In the genomic region with DNA sequence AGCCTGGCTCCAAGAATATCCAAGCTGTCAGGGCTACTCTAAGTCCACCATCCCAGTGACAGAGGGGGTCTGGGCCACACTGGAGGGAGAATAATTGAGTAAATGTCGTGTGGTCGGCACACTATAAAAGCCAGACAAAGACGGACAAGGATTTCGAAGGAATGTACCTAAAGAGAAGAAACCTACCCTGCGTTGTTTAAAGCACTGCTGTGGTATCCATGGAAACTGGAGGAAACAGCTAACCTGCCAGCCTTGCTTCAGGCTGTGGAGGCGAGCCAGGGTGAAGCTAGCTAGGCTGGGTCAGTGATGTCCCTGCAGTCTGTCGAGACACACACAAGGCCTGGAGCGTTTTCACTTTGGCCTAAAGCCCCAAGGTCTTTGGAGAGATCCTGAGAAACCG, we compare ENCODE assay signal across 9 mouse cellular contexts.
DNase-seq lines count a peak whose midpoint lies in the region; ATAC-seq and TF ChIP-seq lines count a peak whose summit lies in the region.
"Had no signal": no experiment of that assay in that cellular context is flagged by ENCODE, and none has a peak within 500 bp of the region (broad histone marks: within the 10 kb centered on the region; RNA-seq: fewer than 3 reads in every experiment).

No protein-coding gene starts in this region.

- no peak for TF ChIP-seq EP300 in heart, adult 2 months (IDR thresholded peaks at IDR 0.05; ENCODE audit: insufficient read depth, low read depth, low read length)

- no peak for TF ChIP-seq CTCF in heart, adult 2 months (IDR thresholded peaks at IDR 0.05)

- intact Hi-C loops in heart, adult 2 months (cut with DNase I) = no loop called here

- H3K9ac ChIP-seq in heart, adult 2 months (ENCODE audit: low read depth, low read length) = no peak overlapping the region
- H3K9ac ChIP-seq in embryonic facial prominence, embryonic 14.5 days (ENCODE audit: low read depth, low read length) = no peak overlapping the region

- no peaks in the 10 kb centered on the region for H3K79me2 ChIP-seq in heart, adult 2 months (replicated peaks; ENCODE audit: control insufficient read depth, insufficient read depth, low read length)

- H3K4me1 ChIP-seq in heart, adult 2 months (ENCODE audit: control insufficient read depth, insufficient read depth, low read length) = 0 out of 2 replicates have a peak, but pooled peaks cover 2% of the 10 kb centered on the region
- H3K4me1 ChIP-seq in heart, embryonic 10.5 days = no peaks in the 10 kb centered on the region
- H3K4me1 ChIP-seq in embryonic facial prominence, embryonic 14.5 days (ENCODE audit: control insufficient read depth, insufficient read depth, low read length) = peaks cover 17% of the 10 kb centered on the region

- H3K36me3 ChIP-seq in heart, adult 2 months (ENCODE audit: control insufficient read depth, insufficient read depth, low read length) = no peaks in the 10 kb centered on the region
- no peaks in the 10 kb centered on the region for H3K36me3 ChIP-seq in heart, embryonic 10.5 days
- no peaks in the 10 kb centered on the region for H3K36me3 ChIP-seq in embryonic facial prominence, embryonic 14.5 days (ENCODE audit: control insufficient read depth, insufficient read depth, low read length)

- 64% methylated on average over 9 of the region's 9 CpGs for WGBS in heart, adult 2 months
- WGBS in heart, embryonic 10.5 days = 72% methylated on average over 9 of the region's 9 CpGs
- 57% methylated on average over 9 of the region's 9 CpGs for WGBS in embryonic facial prominence, embryonic 14.5 days

- no peak for TF ChIP-seq POLR2A in heart, adult 2 months (IDR thresholded peaks at IDR 0.05; ENCODE audit: insufficient read depth, low read depth, low read length)

- peak; percentile 26 to 32 for DNase-seq in heart, adult 2 months
- no peak for DNase-seq in heart, embryonic 10.5 days (ENCODE audit: low spot score)
- peak; percentile 44 to 51 for DNase-seq in adrenal gland, adult 18-20 months (ENCODE audit: low spot score in 2 of 2)
- peak; percentile 62 for DNase-seq in embryonic facial prominence, embryonic 14.5 days (ENCODE audit: low spot score)
- peak; percentile 27 to 38 for DNase-seq in left cerebral cortex, adult 18-20 months (ENCODE audit: low spot score in 2 of 2)
- peak; percentile 43 to 54 for DNase-seq in right cerebral cortex, adult 2 months (ENCODE audit: low spot score in 2 of 2)
- no peak for DNase-seq in kidney, postnatal 25 days
- DNase-seq in thymus, postnatal 0 days (ENCODE audit: low spot score) = no peak

- H3K9me3 ChIP-seq in heart, embryonic 10.5 days = no peaks in the 10 kb centered on the region
- no peaks in the 10 kb centered on the region for H3K9me3 ChIP-seq in embryonic facial prominence, embryonic 14.5 days (ENCODE audit: control insufficient read depth, low read length)

- H3K4me3 ChIP-seq in heart, adult 2 months = no peak overlapping the region
- no peak overlapping the region for H3K4me3 ChIP-seq in heart, embryonic 10.5 days
- no peak overlapping the region for H3K4me3 ChIP-seq in embryonic facial prominence, embryonic 14.5 days (ENCODE audit: low read depth, low read length)

- no peak overlapping the region for H3K4me2 ChIP-seq in embryonic facial prominence, embryonic 14.5 days (ENCODE audit: low read depth, low read length)

- H3K27ac ChIP-seq in heart, adult 2 months = no peak overlapping the region
- H3K27ac ChIP-seq in heart, embryonic 10.5 days = no peak overlapping the region
- no peak overlapping the region; the same call in 1 of the 2 replicates for H3K27ac ChIP-seq in embryonic facial prominence, embryonic 14.5 days (replicated peaks; ENCODE audit: low read depth, low read length)

- H3K27me3 ChIP-seq in heart, adult 2 months (ENCODE audit: control insufficient read depth, insufficient read depth, low read length) = no peaks in the 10 kb centered on the region
- 0 out of 2 replicates have a peak, but pooled peaks cover 8% of the 10 kb centered on the region for H3K27me3 ChIP-seq in heart, embryonic 10.5 days (ENCODE audit: insufficient read depth, poor library complexity, severe bottlenecking)
- H3K27me3 ChIP-seq in embryonic facial prominence, embryonic 14.5 days (replicated peaks; ENCODE audit: control insufficient read depth, insufficient read depth, low read length) = no peaks in the 10 kb centered on the region
- H3K27me3 ChIP-seq: CH12.LX had no signal

- ATAC-seq in embryonic facial prominence, embryonic 14.5 days (ENCODE audit: low read depth) = peak; percentile 82; the same call in 1 of the 2 replicates

Comparison
In these comparisons a context has a peak if more than half of its experiments do, and no peak if none do; other contexts are left out.
1. DNase-seq: peak in heart, adult 2 months (2 of 2), adrenal gland, adult 18-20 months (2 of 2), embryonic facial prominence, embryonic 14.5 days (single experiment), left cerebral cortex, adult 18-20 months (2 of 2) and right cerebral cortex, adult 2 months (2 of 2); none in heart, embryonic 10.5 days (single experiment), kidney, postnatal 25 days (0 of 2) and thymus, postnatal 0 days (single experiment).